Mouse (Mus musculus) cerebellum, adult 9-11 months (tissue): Measurements from ENCODE around the gene Atp5e.
A peak's percentile ranks its signal among the peaks of the same experiment; 100 is the strongest.

Experiments used
- DNase-seq: peaks from one replicate; pipeline ENCODE4 v3.0.0; 2022

Gene Atp5e

DNA sequence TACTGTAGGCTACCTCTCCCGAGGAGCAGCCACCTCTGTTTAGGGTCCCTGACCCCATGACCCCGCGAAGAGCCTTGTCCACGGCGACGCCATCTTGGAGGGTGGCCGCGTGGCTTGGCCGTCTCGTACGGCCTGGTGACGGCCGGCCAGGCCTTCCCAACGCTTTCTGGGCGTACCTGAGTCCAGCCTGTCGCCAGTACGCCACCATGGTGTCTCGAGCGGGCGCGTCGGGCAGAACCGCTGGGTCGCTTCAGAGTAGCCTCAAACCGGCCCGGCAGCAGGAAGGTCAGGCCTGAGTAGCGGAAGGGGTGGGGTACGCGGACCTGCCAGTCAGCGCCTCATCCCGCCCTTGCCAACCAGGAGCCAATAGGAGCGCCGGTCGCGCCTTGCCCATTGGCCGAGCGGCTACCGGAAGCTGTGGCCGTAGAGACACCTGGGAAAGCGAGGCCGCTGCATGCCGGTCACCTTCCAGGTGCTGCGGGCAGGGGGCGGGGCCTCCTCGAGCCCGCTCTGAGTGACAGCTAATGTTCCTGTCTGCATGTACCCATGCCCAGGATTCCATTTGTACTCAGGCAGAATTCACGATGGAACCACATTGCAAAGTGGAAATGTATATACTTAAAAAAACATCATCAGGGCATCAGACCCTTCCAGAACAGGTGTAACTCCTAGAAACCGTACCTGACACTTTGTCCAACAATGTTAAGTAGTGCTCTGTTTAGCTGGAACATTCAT is at the start of gene Atp5e:
TSS of gene Atp5e (minus strand) at position 317 of the 735 bp plus-strand sequence.
- peak; percentile 98 for DNase-seq

DNA sequence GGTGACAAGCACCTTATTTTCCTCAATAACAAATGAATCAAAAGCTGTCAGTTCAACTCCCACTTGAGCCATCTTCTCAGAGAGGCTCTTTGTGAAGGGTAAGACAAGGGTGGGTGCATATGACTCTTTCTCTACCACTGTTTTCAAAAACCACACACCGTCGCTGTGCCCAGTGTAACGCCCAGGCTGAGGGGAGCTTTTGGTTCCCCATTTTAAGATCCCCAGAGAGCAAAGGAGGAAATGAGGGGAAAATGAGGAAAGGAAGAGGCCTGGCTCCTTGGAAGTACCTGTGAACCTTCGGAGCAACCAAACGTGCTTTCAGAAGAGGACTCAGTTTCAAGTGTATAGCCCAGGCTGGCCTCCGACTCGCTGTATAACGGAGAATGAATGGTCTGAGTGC is 45.9 kb upstream of the Atp5e start:
- DNase-seq, result no peak

GRCm38 (mm10) chr2:174507998-174508397 is 44.1 kb upstream of the Atp5e start:
- DNase-seq, result no peak

GRCm38 (mm10) chr2:174502831-174503460 is 39.0 kb upstream of the Atp5e start:
- DNase-seq, result no peak

DNA sequence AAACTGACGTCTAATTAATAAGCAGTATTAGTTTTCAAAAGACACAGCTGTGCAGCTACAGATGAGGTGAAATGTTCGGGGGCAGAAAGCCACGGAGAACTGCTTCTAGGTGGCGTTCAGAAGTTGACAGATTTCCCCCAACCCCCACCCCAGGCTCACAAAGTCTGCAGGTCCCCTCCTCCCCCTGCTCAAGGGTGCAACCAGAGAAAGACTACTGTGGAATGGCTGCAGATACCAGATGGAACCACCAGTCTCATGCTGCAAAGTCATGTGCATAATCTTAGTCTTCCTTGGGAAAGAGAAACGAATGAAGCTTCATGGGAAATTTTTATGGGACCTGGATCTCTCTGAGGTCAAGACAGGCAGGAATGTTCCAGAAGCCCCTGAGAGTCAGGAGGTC is 38.4 kb upstream of the Atp5e start:
- DNase-seq, result no peak

DNA sequence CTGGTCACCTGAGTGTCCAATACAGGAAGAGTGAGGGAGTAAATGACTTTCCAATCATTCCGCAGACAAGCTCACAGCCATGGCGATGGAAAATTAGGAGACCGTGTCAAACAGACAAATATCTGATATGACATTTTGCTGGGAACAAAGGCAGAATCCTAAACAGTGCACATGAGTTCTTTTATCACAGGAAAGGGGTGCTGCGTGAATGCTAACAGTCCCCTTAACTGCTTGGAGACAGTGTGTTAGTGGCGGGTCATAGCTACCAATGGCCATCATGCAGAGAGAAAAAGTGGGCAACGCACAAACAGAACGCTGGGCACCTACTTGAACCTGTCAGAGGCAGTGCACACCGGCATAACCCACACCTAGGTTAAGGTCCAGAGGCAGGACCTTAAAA is 37.6 kb upstream of the Atp5e start:
- no peak for DNase-seq

DNA sequence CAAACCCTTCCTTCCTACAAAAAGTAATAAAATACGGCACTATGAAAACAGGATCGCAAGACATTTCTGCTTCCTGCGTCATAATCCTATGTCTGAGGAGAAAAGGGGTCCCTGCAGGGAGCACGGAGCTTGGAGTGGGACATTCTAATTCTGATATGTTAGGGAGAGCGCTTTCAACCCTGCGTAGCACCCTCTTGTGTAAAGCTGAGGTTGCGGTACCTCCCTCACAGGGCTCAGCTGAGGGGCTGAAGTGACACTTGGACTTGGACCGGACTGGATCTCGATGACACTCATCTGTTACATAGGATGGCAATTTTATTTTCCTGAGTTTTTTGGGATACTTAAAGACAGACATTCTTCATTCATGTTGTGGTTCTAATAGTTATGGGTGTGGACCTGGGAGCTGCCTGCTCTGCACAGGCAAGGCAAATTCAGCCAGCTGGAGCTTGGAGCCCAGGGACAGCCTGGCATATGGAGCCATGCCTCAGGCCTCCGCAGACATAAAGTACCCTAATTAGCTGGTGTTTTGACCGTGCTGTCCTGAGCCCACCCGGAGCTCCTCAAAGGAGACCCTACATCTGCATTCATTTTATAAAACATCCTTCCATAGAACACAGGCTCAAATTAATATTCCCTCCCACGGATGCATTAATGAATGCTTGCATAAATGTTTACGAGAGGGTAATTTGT is 37.1 kb upstream of the Atp5e start:
- DNase-seq, result no peak

GRCm38 (mm10) chr2:174492858-174493257 is 29.0 kb upstream of the Atp5e start:
- no peak for DNase-seq

GRCm38 (mm10) chr2:174487005-174487404 is 23.1 kb upstream of the Atp5e start:
- DNase-seq, result no peak

- no peak for DNase-seq
Measured at GRCm38 (mm10) chr2:174478746-174479145, 14.8 kb upstream of the Atp5e start.

DNA sequence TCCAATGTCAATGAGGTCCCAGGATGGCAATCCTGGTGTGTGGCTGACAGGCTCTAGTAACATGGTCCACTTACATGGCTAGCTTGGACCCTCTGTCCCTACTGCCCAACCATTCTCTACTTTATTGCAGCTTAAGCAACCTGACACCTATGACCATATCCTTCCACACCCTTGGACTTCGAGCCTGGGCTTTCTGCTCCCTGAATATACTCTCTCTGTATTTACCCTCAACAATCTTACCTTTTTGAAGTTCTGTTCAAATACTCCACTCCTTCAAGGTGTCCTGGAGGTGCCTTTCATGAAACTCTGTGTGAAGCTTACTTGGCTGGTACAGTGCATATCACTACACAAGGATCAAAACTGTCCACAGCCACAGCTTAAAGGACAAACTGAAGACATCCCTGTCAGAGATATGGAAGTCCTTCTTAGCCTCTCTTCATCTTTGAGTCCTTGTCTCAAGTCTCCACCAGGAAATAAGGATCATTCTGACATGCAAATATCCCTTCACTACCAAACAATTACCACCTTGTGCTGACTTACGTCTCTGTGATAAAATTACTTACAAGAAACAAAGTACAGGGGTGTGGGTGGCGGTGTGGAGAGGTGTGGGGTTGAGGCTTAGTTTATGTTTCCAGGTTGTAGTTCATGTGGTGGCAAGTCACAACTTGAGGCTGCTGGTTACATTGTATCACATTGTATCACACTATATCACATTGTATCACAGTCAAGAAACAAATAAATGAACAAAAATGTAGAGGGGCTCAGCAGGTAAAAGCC is 13.8 kb upstream of the Atp5e start:
- DNase-seq, result no peak

- no peak for DNase-seq
Measured at GRCm38 (mm10) chr2:174473550-174473927, 9.6 kb upstream of the Atp5e start.

DNA sequence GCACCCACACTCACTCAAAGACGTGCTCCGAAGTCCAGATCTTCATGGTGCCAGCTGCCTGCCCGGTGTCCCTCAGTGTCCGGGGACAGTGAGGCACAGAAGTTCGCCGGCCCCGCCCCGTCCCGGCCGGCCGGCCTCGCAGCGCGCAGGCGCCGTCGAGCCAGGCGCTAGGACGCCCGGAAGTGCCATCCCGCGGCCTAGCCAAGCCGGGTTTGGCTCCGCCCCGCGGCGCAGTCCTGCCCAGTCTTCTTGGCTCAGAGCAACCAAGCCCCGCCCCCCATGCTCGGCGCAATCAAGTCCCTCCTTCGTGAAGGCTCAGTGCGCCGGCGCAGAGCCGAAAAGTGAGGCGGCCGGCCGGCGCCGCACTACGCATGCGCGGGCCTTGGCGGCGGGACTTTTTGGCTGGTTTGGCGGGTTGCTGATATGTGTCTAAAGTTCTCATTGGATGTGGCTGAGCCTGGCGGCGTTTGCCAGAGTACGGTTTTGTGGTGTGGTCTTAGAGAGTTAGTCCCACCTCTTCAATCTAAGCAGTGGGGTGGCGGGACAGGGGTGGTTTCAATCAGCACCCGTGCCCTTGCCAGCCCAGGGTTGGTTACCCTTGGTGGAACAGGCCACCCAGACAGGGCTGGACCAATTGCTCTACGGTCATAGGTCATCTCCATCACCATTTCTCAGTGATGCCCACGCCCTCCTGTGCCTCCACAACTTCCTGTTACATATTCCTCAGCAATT is 9.1 kb upstream of the Atp5e start, which contains the start of gene Prelid3b:
TSS of gene Prelid3b (minus strand) at position 264 of the 732 bp plus-strand sequence.
- peak; percentile 99 for DNase-seq

GRCm38 (mm10) chr2:174472407-174472806 is 8.5 kb upstream of the Atp5e start:
- no peak for DNase-seq

GRCm38 (mm10) chr2:174470786-174471405 is 7.0 kb upstream of the Atp5e start:
- no peak for DNase-seq

DNA sequence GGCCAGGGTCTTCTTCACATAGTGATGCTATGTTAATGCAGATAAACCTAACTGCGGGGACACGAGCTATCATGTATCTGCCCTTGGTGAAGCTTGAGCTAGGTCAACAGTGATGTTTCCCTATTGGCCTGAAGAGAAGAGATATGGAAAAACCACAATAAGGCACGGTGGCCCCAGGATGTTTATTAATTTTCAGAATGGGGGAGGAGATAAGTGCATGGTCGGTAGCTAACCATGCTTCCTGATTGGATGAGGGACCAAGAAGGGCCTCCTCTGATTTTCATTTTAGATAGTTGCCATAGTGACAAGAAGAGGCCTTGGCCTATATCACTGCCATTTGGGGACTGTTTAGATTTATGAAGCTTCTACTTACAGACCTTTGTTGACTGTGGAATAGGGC is 6.4 kb upstream of the Atp5e start:
- no peak for DNase-seq

GRCm38 (mm10) chr2:174463370-174463769 is 535 bp downstream of the Atp5e start:
- DNase-seq, result no peak

DNA sequence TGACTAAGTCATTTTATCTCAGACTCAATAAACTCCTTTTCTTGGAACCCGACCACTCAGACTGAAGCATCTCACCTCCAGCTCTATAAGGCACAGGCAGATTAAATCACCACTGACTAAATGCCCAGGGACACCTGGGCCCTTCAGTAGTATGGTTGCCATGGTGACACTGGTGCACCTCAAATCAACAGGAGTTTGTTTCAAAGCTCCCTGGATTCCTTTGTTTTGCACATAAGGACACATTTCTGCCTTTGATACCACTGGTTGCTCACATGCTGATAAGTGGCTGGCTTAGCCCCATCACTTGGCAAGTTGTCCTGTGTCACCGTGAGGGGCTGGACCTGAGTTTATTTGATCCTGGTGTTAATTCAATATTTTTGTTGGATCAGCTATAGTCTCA is 4.5 kb downstream of the Atp5e start:
- no peak for DNase-seq

GRCm38 (mm10) chr2:174453681-174454080 is 10.2 kb downstream of the Atp5e start:
- DNase-seq, result no peak

DNA sequence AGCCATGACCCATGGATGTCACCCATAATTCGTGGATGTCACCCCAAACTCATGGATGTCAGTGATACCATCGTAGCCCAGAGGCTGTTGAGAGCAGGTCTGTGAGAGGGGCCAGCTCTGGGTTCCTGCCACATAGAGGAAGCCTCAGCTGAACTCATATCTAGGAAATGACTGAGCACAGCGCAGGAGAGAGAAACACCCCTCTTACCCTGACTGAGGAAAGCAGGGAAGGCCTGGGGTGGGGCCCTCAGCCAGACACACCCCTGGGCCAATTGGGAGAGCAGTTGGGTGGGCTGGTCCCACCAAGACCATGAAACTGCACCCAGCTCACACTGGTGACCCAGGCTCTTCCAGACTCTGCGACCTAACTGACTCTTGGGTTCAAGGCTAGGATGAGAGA is 13.6 kb downstream of the Atp5e start, which contains the start of gene Tubb1:
TSS of gene Tubb1 (plus strand) at position 343 of the 400 bp plus-strand sequence.
- DNase-seq, result no peak

- DNase-seq, result no peak
Measured at GRCm38 (mm10) chr2:174448405-174448804, 15.5 kb downstream of the Atp5e start.

- no peak for DNase-seq
Measured at GRCm38 (mm10) chr2:174446905-174447304, 17.0 kb downstream of the Atp5e start.
